Mouse (Mus musculus): ENCODE results near the gene Prkce. TPM values are rescaled to one million over a fixed set of nuclear protein-coding genes. Genes with fewer than 3 reads are reported as not detected.
A peak's percentile ranks its signal among the peaks of the same experiment; 100 is the strongest.

Prkce gene
- polyA plus RNA-seq, 1 experiment from 2014 or later = 9.0 TPM

GRCm38 (mm10) chr17:86329273-86330075 is 161.9 kb downstream of the Prkce start:
- 0 out of 2 replicates have a peak, but pooled peaks have one; percentile 33 for ATAC-seq (ENCODE audit: insufficient number of reproducible peaks, insufficient read depth, low FRiP score, low TSS enrichment, low read depth)
- peak overlapping the region; percentile 16; the same call in 1 of the 2 replicates for H3K4me3 ChIP-seq
- H3K27me3 ChIP-seq = no peaks in the 10 kb centered on the region
- H3K36me3 ChIP-seq = 0 out of 2 replicates have a peak, but pooled peaks cover 2% of the 10 kb centered on the region
- peak overlapping the region; percentile 74 for H3K27ac ChIP-seq
- H3K4me2 ChIP-seq = peak overlapping the region; percentile 50
- peaks cover 55% of the 10 kb centered on the region for H3K4me1 ChIP-seq
- H3K9ac ChIP-seq = peak overlapping the region; percentile 46; the same call in 1 of the 2 replicates
- WGBS = 8% methylated on average over 16 of the region's 16 CpGs
- no peaks in the 10 kb centered on the region for H3K9me3 ChIP-seq

GRCm38 (mm10) chr17:86330076-86330955 is 162.7 kb downstream of the Prkce start:
- Histone ChIP-seq H3K9ac (0 out of 2 replicates have a peak overlapping the region, but pooled peaks have one; percentile 46), H3K27me3 (no peaks in the 10 kb centered on the region), H3K4me2 (peak overlapping the region; percentile 50), H3K4me3 (no peak overlapping the region), H3K4me1 (peaks cover 49% of the 10 kb centered on the region), H3K9me3 (no peaks in the 10 kb centered on the region), H3K27ac (peak overlapping the region; percentile 74), H3K36me3 (0 out of 2 replicates have a peak, but pooled peaks cover 2% of the 10 kb centered on the region)
- ATAC-seq (ENCODE audit: insufficient number of reproducible peaks, insufficient read depth, low FRiP score, low TSS enrichment, low read depth) = no peak
- 43% methylated on average over 16 of the region's 16 CpGs for WGBS

GRCm38 (mm10) chr17:86331835-86332234 is 164.2 kb downstream of the Prkce start:
- Histone ChIP-seq H3K27ac (0 out of 2 replicates have a peak overlapping the region, but pooled peaks have one; percentile 74), H3K4me1 (peaks cover 48% of the 10 kb centered on the region), H3K9ac (0 out of 2 replicates have a peak overlapping the region, but pooled peaks have one; percentile 8), H3K4me2 (no peak overlapping the region), H3K27me3 (no peaks in the 10 kb centered on the region), H3K36me3 (0 out of 2 replicates have a peak, but pooled peaks cover 2% of the 10 kb centered on the region), H3K4me3 (no peak overlapping the region), H3K9me3 (no peaks in the 10 kb centered on the region)
- 66% methylated on average over 8 of the region's 8 CpGs for WGBS
- no peak for ATAC-seq (ENCODE audit: insufficient number of reproducible peaks, insufficient read depth, low FRiP score, low TSS enrichment, low read depth)

GRCm38 (mm10) chr17:86334990-86335389 is 167.4 kb downstream of the Prkce start:
- ATAC-seq (ENCODE audit: insufficient number of reproducible peaks, insufficient read depth, low FRiP score, low TSS enrichment, low read depth) = no peak
- Histone ChIP-seq H3K9me3 (no peaks in the 10 kb centered on the region), H3K4me2 (no peak overlapping the region), H3K9ac (no peak overlapping the region), H3K27ac (no peak overlapping the region), H3K27me3 (no peaks in the 10 kb centered on the region), H3K4me3 (no peak overlapping the region), H3K36me3 (0 out of 2 replicates have a peak, but pooled peaks cover 2% of the 10 kb centered on the region), H3K4me1 (peaks cover 32% of the 10 kb centered on the region)
- WGBS = 92% methylated on average over 4 of the region's 4 CpGs

GRCm38 (mm10) chr17:86336652-86337073 is 169.1 kb downstream of the Prkce start:
- Histone ChIP-seq H3K9me3 (no peaks in the 10 kb centered on the region), H3K4me1 (peaks cover 15% of the 10 kb centered on the region), H3K4me2 (no peak overlapping the region), H3K27ac (no peak overlapping the region), H3K9ac (no peak overlapping the region), H3K27me3 (no peaks in the 10 kb centered on the region), H3K36me3 (0 out of 2 replicates have a peak, but pooled peaks cover 2% of the 10 kb centered on the region), H3K4me3 (no peak overlapping the region)
- WGBS = 49% methylated on average over 4 of the region's 4 CpGs
- no peak for ATAC-seq (ENCODE audit: insufficient number of reproducible peaks, insufficient read depth, low FRiP score, low TSS enrichment, low read depth)

GRCm38 (mm10) chr17:86337076-86337475 is 169.5 kb downstream of the Prkce start:
- Histone ChIP-seq H3K27me3 (no peaks in the 10 kb centered on the region), H3K4me3 (no peak overlapping the region), H3K4me1 (peaks cover 13% of the 10 kb centered on the region), H3K9me3 (no peaks in the 10 kb centered on the region), H3K4me2 (no peak overlapping the region), H3K9ac (no peak overlapping the region), H3K27ac (no peak overlapping the region), H3K36me3 (0 out of 2 replicates have a peak, but pooled peaks cover 2% of the 10 kb centered on the region)
- WGBS = 41% methylated on average over 3 of the region's 3 CpGs
- ATAC-seq (ENCODE audit: insufficient number of reproducible peaks, insufficient read depth, low FRiP score, low TSS enrichment, low read depth) = no peak

GRCm38 (mm10) chr17:86338328-86338727 is 170.7 kb downstream of the Prkce start:
- 66% methylated on average over 5 of the region's 5 CpGs for WGBS
- H3K27me3 ChIP-seq = no peaks in the 10 kb centered on the region
- H3K4me3 ChIP-seq = no peak overlapping the region
- H3K9me3 ChIP-seq = no peaks in the 10 kb centered on the region
- peaks cover 15% of the 10 kb centered on the region for H3K4me1 ChIP-seq
- no peak for ATAC-seq (ENCODE audit: insufficient number of reproducible peaks, insufficient read depth, low FRiP score, low TSS enrichment, low read depth)
- no peak overlapping the region for H3K4me2 ChIP-seq
- H3K36me3 ChIP-seq = 0 out of 2 replicates have a peak, but pooled peaks cover 2% of the 10 kb centered on the region
- no peak overlapping the region for H3K9ac ChIP-seq
- no peak overlapping the region for H3K27ac ChIP-seq

- H3K4me2 ChIP-seq = no peak overlapping the region
- no peaks in the 10 kb centered on the region for H3K36me3 ChIP-seq
- no peaks in the 10 kb centered on the region for H3K9me3 ChIP-seq
- ATAC-seq (ENCODE audit: insufficient number of reproducible peaks, insufficient read depth, low FRiP score, low TSS enrichment, low read depth) = no peak
- no peak overlapping the region for H3K27ac ChIP-seq
- H3K4me1 ChIP-seq = peaks cover 21% of the 10 kb centered on the region; the same call in 1 of the 2 replicates
- H3K4me3 ChIP-seq = no peak overlapping the region
- no peaks in the 10 kb centered on the region for H3K27me3 ChIP-seq
- 78% methylated on average over 8 of the region's 8 CpGs for WGBS
- H3K9ac ChIP-seq = no peak overlapping the region
Observed at GRCm38 (mm10) chr17:86344032-86344431, 176.4 kb downstream of the Prkce start.

GRCm38 (mm10) chr17:86345234-86346005 is 177.8 kb downstream of the Prkce start:
- no peak for ATAC-seq (ENCODE audit: insufficient number of reproducible peaks, insufficient read depth, low FRiP score, low TSS enrichment, low read depth)
- WGBS = 69% methylated on average over 22 of the region's 22 CpGs
- Histone ChIP-seq H3K4me2 (peak overlapping the region; percentile 17; the same call in 1 of the 2 replicates), H3K9me3 (no peaks in the 10 kb centered on the region), H3K4me1 (peaks cover 25% of the 10 kb centered on the region), H3K27me3 (no peaks in the 10 kb centered on the region), H3K36me3 (no peaks in the 10 kb centered on the region), H3K9ac (no peak overlapping the region), H3K4me3 (no peak overlapping the region), H3K27ac (no peak overlapping the region)

GRCm38 (mm10) chr17:86350236-86350635 is 182.7 kb downstream of the Prkce start:
- H3K9me3 ChIP-seq = no peaks in the 10 kb centered on the region
- WGBS = 65% methylated on average over 3 of the region's 3 CpGs
- ATAC-seq (ENCODE audit: insufficient number of reproducible peaks, insufficient read depth, low FRiP score, low TSS enrichment, low read depth) = no peak

More at GRCm38 (mm10) chr17:86350236-86350635, 182.7 kb downstream of the Prkce start:
- peaks cover 42% of the 10 kb centered on the region for H3K4me1 ChIP-seq
- no peak overlapping the region for H3K9ac ChIP-seq
- no peaks in the 10 kb centered on the region for H3K36me3 ChIP-seq
- peak overlapping the region; percentile 55; the same call in 1 of the 2 replicates for H3K27ac ChIP-seq
- H3K27me3 ChIP-seq = no peaks in the 10 kb centered on the region
- H3K4me2 ChIP-seq = no peak overlapping the region
- H3K4me3 ChIP-seq = no peak overlapping the region

Measured in embryonic facial prominence, embryonic 13.5 days (tissue).